Mouse (Mus musculus) frontal cortex, postnatal 10 days (tissue): ENCODE results near the gene Myo1h.
A peak's percentile ranks its signal among the peaks of the same experiment; 100 is the strongest.

ENCODE experiments used
- DNase-seq, 2 experiments: peaks; one replicate each; pipeline ENCODE4 v3.0.0; 2022; ENCODE audit warnings: low spot score in 2 of 2, mixed read lengths in 1 of 2

The Myo1h gene

DNA sequence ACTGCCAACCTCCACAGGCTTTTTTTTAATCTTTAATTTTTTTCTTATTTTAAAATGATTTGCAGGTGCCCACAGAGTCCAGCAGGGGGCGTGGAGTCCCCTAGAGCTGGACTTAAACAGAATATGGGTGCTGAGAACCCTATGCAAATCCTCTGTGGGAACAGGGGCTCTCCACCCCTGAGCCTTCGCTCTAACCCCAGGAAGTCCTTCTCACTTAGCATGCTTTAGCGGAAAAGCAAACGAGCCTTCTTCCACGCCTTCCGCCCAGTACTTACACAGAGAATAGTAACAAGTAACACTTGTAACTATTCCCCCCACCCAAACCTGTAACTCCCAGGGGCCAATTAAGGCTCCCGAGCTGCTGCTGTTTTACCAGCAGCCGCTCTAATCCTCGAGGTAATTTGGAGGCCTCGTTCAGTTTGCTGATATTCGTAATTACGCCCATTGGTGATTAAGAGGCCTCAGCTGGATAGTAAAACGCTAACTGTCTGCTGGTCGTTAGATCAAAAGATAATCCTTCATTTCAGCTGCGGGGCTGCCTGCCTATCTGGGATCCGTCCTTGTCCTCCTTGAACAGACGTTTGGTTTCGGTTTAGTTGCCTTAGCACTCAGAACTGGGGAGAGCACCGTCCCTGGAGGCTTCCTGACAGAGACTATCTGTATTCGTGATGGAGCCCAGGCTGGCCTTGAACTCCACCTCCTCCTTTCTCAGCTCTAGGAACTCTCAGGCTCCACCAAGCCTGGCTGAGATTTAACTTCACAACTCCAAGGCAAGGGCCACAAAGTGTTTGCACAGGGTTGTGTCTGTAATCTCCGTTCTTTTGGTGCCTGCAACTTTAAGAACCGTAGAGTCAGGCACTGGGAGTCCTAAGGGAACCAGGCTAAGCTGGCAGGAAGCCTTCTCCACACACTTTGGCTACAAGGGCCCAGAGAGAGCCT lies 8.0 kb downstream of the Myo1h start:
- DNase-seq: no peak

- DNase-seq: no peak
Observed at GRCm38 (mm10) chr5:114298212-114298894, 9.4 kb downstream of the Myo1h start.

DNA sequence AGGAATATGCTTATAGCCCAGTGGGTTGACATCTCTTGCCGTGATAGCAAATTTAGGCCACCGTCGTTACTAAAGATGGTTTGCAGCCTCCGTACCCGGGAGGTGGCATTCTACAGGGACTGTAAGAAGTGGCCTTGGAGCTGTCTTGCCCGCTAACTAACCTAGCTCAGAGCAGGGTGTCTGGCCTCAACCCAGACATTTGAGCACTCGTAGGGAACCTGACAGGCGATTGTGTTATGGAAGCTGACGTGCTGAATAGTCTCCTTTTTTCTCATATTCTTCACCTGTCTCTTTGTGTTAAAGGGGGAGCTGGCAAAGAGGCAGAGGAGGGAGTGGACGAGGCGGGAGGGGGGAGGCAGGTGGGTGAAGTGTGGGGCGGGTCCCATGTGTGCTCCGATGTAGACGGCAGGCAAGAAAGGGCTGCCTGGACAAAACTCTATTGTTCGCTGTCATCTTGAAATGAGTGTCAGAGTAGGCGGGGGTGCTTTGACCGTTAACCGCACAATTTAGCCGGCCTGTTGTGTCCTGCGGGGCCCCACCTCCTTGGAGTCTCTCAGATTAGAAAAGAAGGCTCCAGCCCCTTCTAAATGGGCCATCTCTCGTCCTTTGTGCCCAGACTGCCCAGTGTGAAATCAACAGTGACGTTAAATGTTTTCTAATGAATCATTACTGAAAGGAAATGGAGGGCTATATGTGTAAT lies 10.3 kb downstream of the Myo1h start:
- no peak for DNase-seq

GRCm38 (mm10) chr5:114299883-114300610 lies 11.1 kb downstream of the Myo1h start:
- no peak for DNase-seq

DNA sequence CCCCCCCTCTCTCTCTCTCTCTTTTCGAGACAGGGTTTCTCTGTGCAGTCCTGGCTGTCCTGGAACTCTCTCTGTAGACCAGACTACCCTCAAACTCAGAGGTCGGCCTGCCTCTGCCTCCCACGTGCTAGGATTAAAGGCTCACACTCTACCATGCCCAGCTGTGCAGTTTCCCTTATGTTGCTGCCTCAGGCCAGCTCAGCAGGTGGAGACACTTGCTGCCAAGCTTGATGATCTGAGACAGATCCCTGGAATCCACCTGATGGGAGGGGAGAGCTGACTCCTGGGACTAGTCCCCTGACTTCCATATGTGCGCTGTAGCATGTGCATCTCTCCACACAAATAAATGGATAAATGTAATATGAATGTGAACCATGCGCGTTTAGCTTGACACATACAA lies 14.2 kb downstream of the Myo1h start:
- DNase-seq: no peak

GRCm38 (mm10) chr5:114306496-114306895 lies 17.5 kb downstream of the Myo1h start:
- DNase-seq: no peak

DNA sequence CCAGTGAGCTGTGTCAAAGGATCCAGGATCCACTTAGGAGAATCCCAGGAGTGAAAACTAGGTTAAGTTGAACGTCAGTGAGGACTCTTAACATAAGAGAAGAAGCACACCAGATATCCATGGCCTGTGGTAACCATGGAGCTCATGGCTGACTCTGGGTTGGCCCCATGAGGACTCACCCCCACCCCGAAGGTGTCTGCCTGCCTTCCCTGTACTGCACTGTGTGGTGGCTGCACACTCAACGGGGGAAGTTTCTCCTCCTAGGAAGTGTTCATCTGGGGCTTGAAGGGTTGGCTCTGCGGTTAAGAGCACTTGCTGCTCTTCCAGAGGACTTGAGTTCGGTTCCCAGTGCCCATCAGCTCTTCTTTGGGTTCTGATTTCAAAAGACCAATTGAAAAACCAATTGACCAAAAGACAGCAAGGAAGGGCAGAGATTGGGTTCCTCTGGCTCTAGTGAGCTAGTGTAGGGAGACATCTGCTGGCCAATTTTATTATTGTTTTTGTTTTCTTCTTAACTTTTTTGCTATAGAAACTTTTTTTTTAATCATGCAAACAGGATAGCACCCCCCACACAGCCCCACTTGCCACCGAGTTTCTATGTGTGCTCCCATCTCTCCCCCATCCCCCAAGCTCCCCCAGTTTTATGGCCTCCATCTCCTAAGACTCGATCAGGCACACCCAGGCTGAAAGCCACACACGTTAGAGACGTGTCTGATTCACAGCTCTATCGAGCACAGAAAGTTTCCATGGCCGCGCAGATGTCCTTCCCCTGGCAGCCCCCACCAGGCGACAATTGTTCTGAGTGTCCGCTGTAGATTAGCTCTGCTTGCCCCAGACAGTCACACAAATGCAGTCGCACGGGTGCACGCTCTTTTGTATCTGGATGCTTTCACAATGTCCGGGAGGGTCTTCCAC lies 20.1 kb downstream of the Myo1h start:
- DNase-seq: no peak

- DNase-seq: no peak
Observed at GRCm38 (mm10) chr5:114309680-114310036, 20.7 kb downstream of the Myo1h start.

GRCm38 (mm10) chr5:114323105-114323790 lies 34.3 kb downstream of the Myo1h start:
- no peak for DNase-seq

GRCm38 (mm10) chr5:114323791-114324507 lies 35.0 kb downstream of the Myo1h start:
- DNase-seq: peak in 1 of 2 experiments; percentile 34

GRCm38 (mm10) chr5:114342996-114343395 lies 54.0 kb downstream of the Myo1h start:
- no peak for DNase-seq

GRCm38 (mm10) chr5:114343612-114344011 lies 54.6 kb downstream of the Myo1h start:
- DNase-seq: no peak

- DNase-seq: no peak
Observed at GRCm38 (mm10) chr5:114345538-114345937, 56.6 kb downstream of the Myo1h start.

GRCm38 (mm10) chr5:114347005-114347404 lies 58.0 kb downstream of the Myo1h start:
- DNase-seq: no peak

GRCm38 (mm10) chr5:114351490-114351889 lies 62.5 kb downstream of the Myo1h start:
- DNase-seq: no peak

DNA sequence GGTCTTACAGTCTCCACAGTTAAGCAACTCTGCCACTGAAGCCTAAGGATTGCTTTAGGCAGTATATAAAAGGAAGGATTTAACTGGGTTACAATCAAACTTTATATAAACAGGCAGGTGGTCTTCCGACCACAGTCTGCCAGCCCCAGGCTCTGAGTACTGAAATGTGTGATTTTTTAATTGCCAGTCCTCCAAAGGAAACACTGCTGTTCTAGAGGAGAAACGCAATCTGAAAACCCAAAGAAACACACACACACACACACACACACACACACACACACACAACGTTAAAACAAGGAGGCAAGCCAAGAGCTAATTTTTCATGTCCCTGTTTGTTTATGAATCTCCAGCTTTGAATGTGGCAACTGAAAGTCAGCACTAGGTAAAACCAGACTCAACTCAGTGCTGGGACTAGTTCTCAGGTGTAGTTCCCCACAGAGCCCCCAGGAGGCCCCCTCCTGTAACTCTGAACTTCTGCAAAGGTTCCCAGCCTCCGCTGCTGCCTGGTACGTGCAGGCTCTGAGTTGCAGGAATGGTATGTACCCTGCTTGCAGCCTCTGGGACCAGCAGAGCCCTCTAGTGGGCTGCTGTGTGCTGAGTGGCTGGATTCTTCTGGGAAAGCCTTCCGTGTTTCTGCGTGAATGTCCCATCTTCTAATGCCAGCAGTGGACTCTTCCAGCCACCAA lies 67.4 kb downstream of the Myo1h start:
- DNase-seq: peak; percentile 66

DNA sequence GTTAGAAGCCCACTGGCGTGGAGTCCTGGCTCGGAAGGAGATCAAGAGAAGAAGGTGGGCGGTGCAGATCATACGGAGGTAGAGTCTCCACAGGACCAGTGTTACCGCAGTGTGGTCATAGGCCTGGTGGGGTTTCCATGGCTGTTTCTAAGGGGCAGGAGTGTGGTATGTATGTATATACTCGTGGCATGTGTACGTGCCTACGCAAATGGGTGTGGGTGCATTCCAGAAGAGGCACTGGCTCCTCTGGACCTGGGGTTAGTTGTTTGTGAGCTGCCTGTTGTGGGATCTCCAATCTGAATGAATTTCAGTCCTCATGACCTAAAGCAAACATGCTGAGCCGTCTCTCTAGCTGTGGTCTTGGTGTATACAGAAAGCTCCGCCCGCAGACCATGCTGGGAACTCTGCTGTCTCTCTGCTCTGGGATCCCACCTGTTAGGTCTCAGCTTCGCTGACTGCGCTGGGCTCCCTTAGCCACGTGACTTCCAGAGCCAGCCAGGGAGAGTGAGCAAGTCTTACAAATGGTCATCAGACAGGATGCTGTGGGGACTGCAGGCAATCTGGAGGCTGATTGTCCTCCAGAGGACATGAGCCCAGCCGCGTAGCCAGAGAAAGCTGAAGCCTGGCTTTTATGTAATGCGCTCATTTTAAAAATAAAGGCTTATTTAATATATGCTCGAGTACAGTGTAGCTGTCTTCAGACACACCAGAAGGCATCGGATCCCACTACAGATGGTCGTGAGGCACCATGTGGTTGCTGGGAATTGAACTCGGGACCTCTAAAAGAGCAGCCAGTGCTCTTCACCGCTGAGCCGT lies 68.2 kb downstream of the Myo1h start:
- no peak for DNase-seq

GRCm38 (mm10) chr5:114358833-114359232 lies 69.9 kb downstream of the Myo1h start:
- no peak for DNase-seq
